10 mouse cellular contexts compared by ENCODE assay signal in genomic region chr13:93000640-93001351, GRCm38 (mm10).
DNase-seq lines count a peak whose midpoint lies in the region; ATAC-seq and TF ChIP-seq lines count a peak whose summit lies in the region.
"Had no signal": no experiment of that assay in that cellular context is flagged by ENCODE, and none has a peak within 500 bp of the region (broad histone marks: within the 10 kb centered on the region; RNA-seq: fewer than 3 reads in every experiment).

No protein-coding gene starts in this region.

- DNase-seq in forebrain, embryonic 10.5 days (ENCODE audit: extremely low spot score, low spot score) = no peak
- DNase-seq in kidney, adult 2 months = no peak
- DNase-seq in brain, adult 2 months (ENCODE audit: low read depth, low spot score) = peak; percentile 94
- peak; percentile 60 to 68 for DNase-seq in left cerebral cortex, postnatal 14 days (ENCODE audit: low spot score in 2 of 2)
- no peak for DNase-seq in c-Kit-positive CD71-positive TER-119-positive erythroid progenitor cells, embryonic 14.5 days (ENCODE audit: low spot score)
- no peak for DNase-seq in MN1 (ENCODE audit: low spot score)
- DNase-seq: B cell, adult 2 months had no signal

- no peaks in the 10 kb centered on the region for H3K9me3 ChIP-seq in forebrain, embryonic 12.5 days
- H3K9me3 ChIP-seq in forebrain, embryonic 10.5 days = no peaks in the 10 kb centered on the region
- no peaks in the 10 kb centered on the region for H3K9me3 ChIP-seq in kidney, embryonic 15.5 days (replicated peaks)
- H3K9me3 ChIP-seq: limb, embryonic 12.5 days had no signal

- 66% methylated on average over 12 of the region's 12 CpGs for WGBS in forebrain, embryonic 12.5 days
- 85% methylated on average over 12 of the region's 12 CpGs for WGBS in forebrain, embryonic 10.5 days
- WGBS in kidney, embryonic 15.5 days = 40% methylated on average over 12 of the region's 12 CpGs
- WGBS in kidney, adult 2 months = 42% methylated on average over 12 of the region's 12 CpGs

- no peak overlapping the region for H3K4me2 ChIP-seq in forebrain, embryonic 12.5 days
- H3K4me2 ChIP-seq in kidney, embryonic 15.5 days = peak overlapping the region; percentile 21; the same call in 1 of the 2 replicates
- H3K4me2 ChIP-seq: limb, embryonic 12.5 days had no signal

- no peaks in the 10 kb centered on the region for H3K4me1 ChIP-seq in forebrain, embryonic 12.5 days
- peaks cover 3% of the 10 kb centered on the region; the same call in 1 of the 2 replicates for H3K4me1 ChIP-seq in forebrain, embryonic 10.5 days
- peaks cover 13% of the 10 kb centered on the region for H3K4me1 ChIP-seq in kidney, embryonic 15.5 days
- H3K4me1 ChIP-seq in kidney, adult 2 months (ENCODE audit: control insufficient read depth, insufficient read depth, low read length) = no peaks in the 10 kb centered on the region
- H3K4me1 ChIP-seq: limb, embryonic 12.5 days had no signal

- TF ChIP-seq CTCF in kidney, adult 2 months (conservative IDR thresholded peaks at IDR 0.05; ENCODE audit: insufficient read depth, insufficient read length, low read depth, low read length) = no peak

- intact Hi-C loops in left cerebral cortex, postnatal 14 days (cut with DNase I) = loop anchor here (5.0 kb wide), 2 partner anchors 57 to 302 kb away; no protein-coding TSS in a partner anchor

- no peak for TF ChIP-seq POLR2A in kidney, adult 2 months (IDR thresholded peaks at IDR 0.05; ENCODE audit: low read depth, low read length)

- ATAC-seq in forebrain, embryonic 12.5 days (ENCODE audit: low FRiP score) = peak; percentile 44; the same call in 1 of the 2 replicates
- peak; percentile 48 for ATAC-seq in kidney, embryonic 15.5 days (replicated peaks; ENCODE audit: low FRiP score)

- no peak overlapping the region for H3K4me3 ChIP-seq in forebrain, embryonic 12.5 days (replicated peaks)
- H3K4me3 ChIP-seq in forebrain, embryonic 10.5 days = no peak overlapping the region
- H3K4me3 ChIP-seq in kidney, embryonic 15.5 days (replicated peaks) = no peak overlapping the region
- H3K4me3 ChIP-seq in kidney, adult 2 months (ENCODE audit: insufficient read depth, low read depth, low read length) = no peak overlapping the region
- H3K4me3 ChIP-seq: limb, embryonic 12.5 days had no signal

- H3K27ac ChIP-seq in forebrain, embryonic 12.5 days = peak overlapping the region; percentile 31; the same call in 1 of the 2 replicates
- no peak overlapping the region for H3K27ac ChIP-seq in forebrain, embryonic 10.5 days
- peak overlapping the region; percentile 39 for H3K27ac ChIP-seq in kidney, embryonic 15.5 days
- no peak overlapping the region for H3K27ac ChIP-seq in kidney, adult 2 months (ENCODE audit: insufficient read depth, low read depth, low read length)
- H3K27ac ChIP-seq: limb, embryonic 12.5 days had no signal

- H3K36me3 ChIP-seq in forebrain, embryonic 12.5 days (replicated peaks) = no peaks in the 10 kb centered on the region
- no peaks in the 10 kb centered on the region for H3K36me3 ChIP-seq in forebrain, embryonic 10.5 days (replicated peaks)
- no peaks in the 10 kb centered on the region for H3K36me3 ChIP-seq in kidney, embryonic 15.5 days
- H3K36me3 ChIP-seq in kidney, adult 2 months (ENCODE audit: control insufficient read depth, insufficient read depth, low read length) = no peaks in the 10 kb centered on the region
- H3K36me3 ChIP-seq: limb, embryonic 12.5 days had no signal

- no peak overlapping the region for H3K9ac ChIP-seq in forebrain, embryonic 12.5 days
- no peak overlapping the region for H3K9ac ChIP-seq in kidney, embryonic 15.5 days
- H3K9ac ChIP-seq: limb, embryonic 12.5 days had no signal

- H3K27me3 ChIP-seq in forebrain, embryonic 12.5 days = no peaks in the 10 kb centered on the region
- no peaks in the 10 kb centered on the region for H3K27me3 ChIP-seq in forebrain, embryonic 10.5 days (ENCODE audit: poor library complexity, severe bottlenecking)
- H3K27me3 ChIP-seq in kidney, embryonic 15.5 days = no peaks in the 10 kb centered on the region
- H3K27me3 ChIP-seq in kidney, adult 2 months (replicated peaks; ENCODE audit: control insufficient read depth, insufficient read depth, low read length) = no peaks in the 10 kb centered on the region
- H3K27me3 ChIP-seq: limb, embryonic 12.5 days had no signal

Comparison
In these comparisons a context has a peak if more than half of its experiments do, and no peak if none do; other contexts are left out.
1. H3K27ac ChIP-seq: peak in forebrain, embryonic 12.5 days (single experiment) and kidney, embryonic 15.5 days (single experiment); none in forebrain, embryonic 10.5 days (single experiment) and kidney, adult 2 months (single experiment).
2. DNase-seq: peak in brain, adult 2 months (single experiment) and left cerebral cortex, postnatal 14 days (2 of 2); none in forebrain, embryonic 10.5 days (single experiment), kidney, adult 2 months (single experiment), c-Kit-positive CD71-positive TER-119-positive erythroid progenitor cells, embryonic 14.5 days (single experiment) and MN1 (single experiment).